Mouse (Mus musculus): ENCODE results near the gene Dyrk1b. TPM values are rescaled to one million over a fixed set of nuclear protein-coding genes. Genes with fewer than 3 reads are reported as not detected.
"Not testable (repeated sequence)": the region's sequence is repeated elsewhere in the genome, so short reads cannot be mapped to it uniquely, and the experiment has no call there.

Gene Dyrk1b
- total RNA-seq, 1 experiment from 2014 or later: 2.4 TPM

- ATAC-seq (replicated peaks; ENCODE audit: low read depth, poor library complexity, severe bottlenecking): peak; percentile 73
Measured at GRCm38 (mm10) chr7:28191903-28192302, 12.6 kb downstream of the Dyrk1b start.

DNA sequence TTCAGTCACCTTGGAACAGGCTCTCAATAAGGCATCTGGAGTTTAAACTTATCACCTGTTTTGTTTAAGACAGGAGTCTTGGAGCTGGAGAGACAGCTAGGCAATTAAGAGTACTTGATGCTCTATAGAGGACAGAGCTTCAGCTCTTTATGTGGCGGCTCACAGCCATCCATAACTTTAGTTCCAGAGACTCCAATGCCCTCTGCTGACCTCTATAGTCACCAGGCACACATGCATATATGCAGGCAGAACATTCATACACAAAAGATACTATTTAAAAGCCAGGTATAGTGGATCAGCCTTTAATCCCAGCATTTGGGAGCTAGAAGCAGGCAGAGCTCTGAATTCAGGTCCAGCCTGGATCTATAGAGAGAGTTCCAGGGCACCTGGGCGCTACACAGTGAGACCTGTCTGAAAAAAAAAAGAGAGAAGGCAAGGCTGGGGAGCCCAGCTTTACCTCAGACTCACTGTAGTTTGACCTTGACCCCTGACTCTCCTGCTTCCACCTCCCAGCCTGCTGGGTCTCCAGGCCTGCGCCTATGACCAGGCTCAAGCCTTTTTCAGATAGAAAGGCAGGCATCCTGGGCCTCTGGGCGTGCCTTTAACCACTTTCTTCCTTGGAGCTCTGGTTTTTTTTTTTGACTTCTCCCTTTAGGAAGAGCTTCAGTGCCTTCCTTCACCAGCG lies 16.3 kb downstream of the Dyrk1b start:
- no peak for ATAC-seq (replicated peaks; ENCODE audit: low read depth, poor library complexity, severe bottlenecking)

DNA sequence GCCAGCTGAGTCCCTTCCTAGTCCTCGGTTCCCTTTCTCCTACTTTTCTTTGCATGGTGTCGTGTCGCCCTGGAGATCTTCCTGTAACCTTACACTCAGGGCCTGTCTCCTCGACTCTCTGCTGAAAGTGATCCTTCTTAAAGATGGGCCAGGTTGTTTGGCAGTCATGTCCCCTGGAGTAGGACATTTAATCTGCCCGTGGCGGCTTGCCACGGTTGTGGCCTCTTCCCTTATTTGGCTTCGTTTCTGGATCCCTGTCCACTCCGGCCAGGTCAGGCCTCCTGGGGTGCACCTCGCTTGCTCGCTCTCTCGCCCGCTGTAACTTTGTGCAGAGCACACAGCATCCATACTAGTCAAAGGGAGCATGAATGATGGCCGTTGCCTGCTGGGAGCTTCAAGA lies 17.3 kb downstream of the Dyrk1b start:
- no peak for ATAC-seq (replicated peaks; ENCODE audit: low read depth, poor library complexity, severe bottlenecking)

- ATAC-seq (replicated peaks; ENCODE audit: low read depth, poor library complexity, severe bottlenecking): no peak
Measured at GRCm38 (mm10) chr7:28199054-28199453, 19.8 kb downstream of the Dyrk1b start.

DNA sequence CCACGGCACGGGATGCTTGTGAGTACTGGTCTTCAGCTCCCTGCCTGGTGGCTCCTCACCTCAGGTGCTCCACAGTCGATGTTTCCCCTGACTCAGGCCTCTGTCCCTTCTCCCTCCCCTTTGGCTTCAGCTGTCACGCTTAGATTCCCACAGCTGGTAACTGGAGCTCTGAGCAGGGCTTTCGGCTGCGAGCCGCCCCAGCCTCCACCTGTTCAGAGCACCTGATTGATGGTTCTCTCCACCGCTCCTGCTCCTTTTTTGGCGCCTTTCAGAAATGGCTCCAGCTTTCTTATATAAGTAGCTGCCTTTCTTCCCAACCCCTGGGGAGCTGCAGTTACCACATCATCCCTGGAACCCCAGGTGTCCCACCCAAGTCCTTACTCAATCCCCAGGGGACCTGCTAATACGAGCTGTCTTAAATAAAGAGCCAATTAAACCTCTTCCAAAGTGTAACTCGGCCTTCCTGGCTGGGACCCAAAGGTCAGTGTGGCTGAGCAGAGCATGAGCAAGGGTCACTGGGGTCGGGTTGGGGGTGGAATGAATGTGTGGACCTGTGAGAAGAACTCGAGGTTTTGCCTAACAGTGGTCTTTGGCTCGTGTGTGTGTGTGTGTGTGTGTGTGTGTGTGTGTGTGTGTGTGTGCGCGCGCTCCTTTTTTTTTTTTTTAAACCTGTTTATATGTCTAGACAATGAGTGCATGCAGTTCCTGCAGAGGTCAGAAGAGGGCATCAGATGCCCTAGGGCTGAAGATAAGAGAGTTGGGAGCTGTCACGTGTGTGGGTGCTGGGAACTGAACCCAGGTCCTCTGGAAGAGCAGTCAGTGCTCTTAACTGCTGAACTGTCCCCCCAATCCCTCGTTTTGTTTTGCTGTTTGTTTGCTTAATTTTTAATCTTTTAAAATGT lies 24.2 kb downstream of the Dyrk1b start:
- no peak for ATAC-seq (replicated peaks; ENCODE audit: low read depth, poor library complexity, severe bottlenecking)

- no peak for ATAC-seq (replicated peaks; ENCODE audit: low read depth, poor library complexity, severe bottlenecking)
Measured at GRCm38 (mm10) chr7:28206044-28206600, 26.9 kb downstream of the Dyrk1b start.

DNA sequence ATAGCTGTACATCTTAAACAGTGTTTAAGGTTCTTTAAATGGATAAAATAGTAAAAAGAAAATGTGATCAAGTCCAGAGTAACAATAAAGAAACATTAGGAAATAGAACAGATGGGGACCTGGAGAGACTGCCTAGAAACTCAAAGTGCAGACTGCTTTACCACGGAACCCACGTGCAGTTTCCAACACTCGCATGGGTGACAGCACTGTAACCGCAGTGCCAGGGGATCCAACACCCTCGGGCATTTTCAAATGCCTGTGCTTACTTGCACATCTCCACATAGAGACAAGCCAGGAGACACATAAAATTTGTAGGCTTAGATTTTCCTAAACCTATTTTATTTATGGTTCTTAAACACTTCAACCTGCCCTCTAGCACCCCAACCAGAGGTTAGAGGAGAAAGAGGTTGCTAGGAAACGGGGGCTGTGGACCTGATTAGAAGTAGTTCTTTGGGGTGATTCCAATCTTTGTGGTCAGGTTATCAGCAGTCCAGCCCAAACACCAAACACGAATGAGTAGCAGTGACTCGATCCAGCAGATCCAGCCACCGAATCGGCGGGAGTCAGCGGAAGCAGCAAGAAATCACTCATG lies 29.2 kb downstream of the Dyrk1b start:
- peak; percentile 25 for ATAC-seq (replicated peaks; ENCODE audit: low read depth, poor library complexity, severe bottlenecking)

DNA sequence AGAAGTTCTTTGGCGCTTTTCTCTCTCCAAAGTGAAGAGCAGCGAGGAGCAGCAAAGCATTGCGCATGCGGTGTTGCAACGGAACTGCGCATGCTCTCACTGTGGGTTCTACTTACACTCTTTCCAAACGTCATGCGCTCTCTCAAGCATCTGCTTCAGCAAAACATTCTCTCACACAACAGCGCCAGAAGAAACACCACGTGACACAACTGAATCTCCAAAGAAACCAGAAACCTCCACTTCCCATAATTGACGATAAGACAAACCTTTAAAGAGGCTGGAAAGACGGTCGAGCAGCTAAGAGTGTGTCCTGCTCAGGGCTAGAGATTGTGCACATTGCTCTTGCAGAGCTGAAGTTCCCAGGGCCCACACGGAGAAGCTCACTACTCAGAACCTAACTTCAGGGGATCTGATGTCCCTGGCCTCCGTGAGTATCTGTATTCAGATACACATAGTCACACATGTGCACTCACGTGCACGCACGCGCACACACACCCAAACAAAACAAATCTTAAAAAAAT lies 29.8 kb downstream of the Dyrk1b start:
- ATAC-seq (replicated peaks; ENCODE audit: low read depth, poor library complexity, severe bottlenecking): peak; percentile 78

GRCm38 (mm10) chr7:28210731-28211130 lies 31.5 kb downstream of the Dyrk1b start:
- ATAC-seq (replicated peaks; ENCODE audit: low read depth, poor library complexity, severe bottlenecking): no peak

DNA sequence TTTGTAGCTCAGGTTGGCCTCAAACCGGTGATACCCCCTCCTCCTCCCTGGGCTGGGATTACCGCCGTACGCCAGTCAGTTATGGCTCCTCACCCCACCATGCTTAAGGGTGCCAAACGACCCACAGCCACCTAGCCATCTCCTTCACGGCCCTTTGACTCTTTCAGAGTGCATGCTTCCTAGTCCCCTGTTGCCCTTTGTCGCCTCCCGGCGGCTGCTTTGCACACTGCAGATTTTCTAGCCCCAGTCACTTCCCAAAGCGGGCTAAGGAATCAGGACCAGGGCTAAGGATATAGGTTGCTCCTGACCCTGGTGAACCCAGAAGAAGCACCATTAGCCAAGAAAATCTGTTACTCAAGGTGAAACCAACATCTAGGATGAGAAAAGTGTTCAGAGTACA lies 34.9 kb downstream of the Dyrk1b start:
- ATAC-seq (replicated peaks; ENCODE audit: low read depth, poor library complexity, severe bottlenecking): peak; percentile 82

DNA sequence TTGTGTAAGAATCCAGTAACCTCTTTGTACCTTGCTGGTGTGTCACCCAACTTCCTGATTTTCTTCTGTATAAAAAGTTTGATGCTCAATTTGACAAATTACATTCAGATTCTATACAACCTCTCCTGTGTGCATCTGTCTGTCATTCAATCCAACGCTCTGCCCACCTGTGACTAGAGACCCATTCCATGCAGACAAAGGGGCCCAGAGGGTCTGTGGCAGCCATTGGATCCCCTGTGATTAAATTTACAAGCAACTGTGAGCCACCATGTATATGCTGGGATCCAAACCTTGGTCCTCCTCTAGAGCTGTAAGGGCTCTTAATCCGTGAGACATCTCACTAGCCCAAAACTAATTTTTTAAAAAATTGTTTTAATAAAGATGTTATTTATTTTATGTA lies 36.7 kb downstream of the Dyrk1b start:
- not testable (repeated sequence) for ATAC-seq (replicated peaks; ENCODE audit: low read depth, poor library complexity, severe bottlenecking)

- ATAC-seq (replicated peaks; ENCODE audit: low read depth, poor library complexity, severe bottlenecking): not testable (repeated sequence)
Measured at GRCm38 (mm10) chr7:28217811-28218210, 38.5 kb downstream of the Dyrk1b start.

DNA sequence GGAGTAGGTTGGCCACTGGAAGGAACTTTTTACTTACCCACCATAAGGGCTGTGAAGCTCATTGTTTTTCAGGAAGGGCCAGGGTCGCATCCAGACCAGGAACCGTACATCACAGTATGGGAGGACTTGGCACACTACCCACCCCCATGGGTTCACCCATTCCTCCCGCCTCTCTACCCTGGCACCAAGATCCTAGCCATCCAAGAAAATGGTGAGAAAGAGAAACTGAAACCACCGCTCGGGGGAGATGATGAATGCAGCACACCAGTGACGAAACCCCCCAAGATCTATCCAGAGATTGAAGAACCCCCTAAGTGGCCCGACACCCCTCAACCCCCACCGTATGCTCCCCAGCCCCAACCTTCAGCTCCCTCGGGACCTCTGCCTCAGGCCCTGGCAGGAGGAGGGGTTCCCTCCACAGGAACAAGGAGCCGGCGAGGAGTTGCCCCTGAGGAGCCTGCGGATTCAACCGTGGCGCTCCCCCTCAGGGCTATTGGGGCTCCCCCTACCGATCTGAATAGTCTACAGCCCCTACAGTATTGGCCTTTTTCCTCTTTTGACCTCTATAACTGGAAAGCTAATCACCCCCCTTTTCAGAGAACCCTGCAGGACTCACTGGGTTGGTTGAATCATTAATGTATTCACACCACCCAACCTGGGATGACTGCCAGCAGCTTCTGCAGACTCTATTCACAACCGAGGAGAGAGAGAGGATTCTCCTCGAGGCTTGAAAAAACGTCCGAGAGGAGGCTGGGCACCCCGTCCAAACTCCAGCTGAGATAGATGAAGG lies 39.9 kb downstream of the Dyrk1b start:
- not testable (repeated sequence) for ATAC-seq (replicated peaks; ENCODE audit: low read depth, poor library complexity, severe bottlenecking)

GRCm38 (mm10) chr7:28226836-28227235 lies 47.6 kb downstream of the Dyrk1b start:
- ATAC-seq (replicated peaks; ENCODE audit: low read depth, poor library complexity, severe bottlenecking): not testable (repeated sequence)

- ATAC-seq (replicated peaks; ENCODE audit: low read depth, poor library complexity, severe bottlenecking): not testable (repeated sequence)
Measured at GRCm38 (mm10) chr7:28227421-28227820, 48.2 kb downstream of the Dyrk1b start.

Other genes with a start within 250 kb of the Dyrk1b start
- 18.2 and 18.6 TPM in 2 replicates for gene Zfp780b, start 200.3 kb upstream of the Dyrk1b start, total RNA-seq (2017)
- gene Zfp850, start 165.4 kb upstream of the Dyrk1b start, total RNA-seq (2017): 11.0 and 24.0 TPM in 2 replicates
- gene Psmc4, start 129.4 kb upstream of the Dyrk1b start, total RNA-seq (2017): 144 and 150 TPM in 2 replicates
- gene Fcgbp, start 108.2 kb upstream of the Dyrk1b start, total RNA-seq (2017): not detected in 2 replicates
- gene 9530053A07Rik, start 50.0 kb upstream of the Dyrk1b start, total RNA-seq (2017): not detected in 2 replicates
- 193 and 260 TPM in 2 replicates for gene Fbl, start 9.8 kb upstream of the Dyrk1b start, total RNA-seq (2017)
- 0.87 and 2.7 TPM in 2 replicates for gene Eid2, start 88.4 kb downstream of the Dyrk1b start, total RNA-seq (2017)
- 1.9 and 4.7 TPM in 2 replicates for gene Eid2b, start 98.3 kb downstream of the Dyrk1b start, total RNA-seq (2017)
- not detected in 2 replicates for gene Selenov, start 111.7 kb downstream of the Dyrk1b start, total RNA-seq (2017)
- gene Dll3, start 122.8 kb downstream of the Dyrk1b start, total RNA-seq (2017): not detected in 2 replicates
- 49.6 and 63.8 TPM in 2 replicates for gene Timm50, start 132.6 kb downstream of the Dyrk1b start, total RNA-seq (2017)
- gene Supt5, start 159.3 kb downstream of the Dyrk1b start, total RNA-seq (2017): 63.4 and 68.1 TPM in 2 replicates
- gene Rps16, start 171.2 kb downstream of the Dyrk1b start, total RNA-seq (2017): 960 and 1,032 TPM in 2 replicates
- 2.1 and 3.9 TPM in 2 replicates for gene Plekhg2, start 193.1 kb downstream of the Dyrk1b start, total RNA-seq (2017)
- 82.7 and 90.0 TPM in 2 replicates for gene Zfp36, start 200.8 kb downstream of the Dyrk1b start, total RNA-seq (2017)
- 16.6 and 21.3 TPM in 2 replicates for gene Med29, start 213.2 kb downstream of the Dyrk1b start, total RNA-seq (2017)
- 149 and 190 TPM in 2 replicates for gene Paf1, start 213.5 kb downstream of the Dyrk1b start, total RNA-seq (2017)

Data from common myeloid progenitor, adult 5-6 weeks (primary cell).